1 mouse cellular context compared by ENCODE assay signal in genomic region chr6:66535028-66535862, GRCm38 (mm10).
TF ChIP-seq lines count a peak whose summit lies in the region.

Gene Mad2l1 (plus strand): TSS chr6:66535390.

TF ChIP-seq in CH12.LX, 34 proteins besides CTCF, POLR2A, EP300 and RAD21 (continued from another document):
- TF ChIP-seq HCFC1 (IDR thresholded peaks at IDR 0.05; ENCODE audit: low read depth, low read length) (peak; percentile 78), TCF12 (IDR thresholded peaks at IDR 0.05; ENCODE audit: low read depth, low read length) (peak; percentile 77), TBP (conservative IDR thresholded peaks at IDR 0.05; ENCODE audit: low read depth, low read length) (0 out of 2 replicates have a peak, but pooled peaks have one; percentile 63), E2F4 (IDR thresholded peaks at IDR 0.05; ENCODE audit: insufficient replicate concordance, low read depth, low read length) (peak; percentile 92; the same call in 1 of the 2 replicates), NELFE (IDR thresholded peaks at IDR 0.05; ENCODE audit: low read depth, low read length) (peak; percentile 91), MAZ (IDR thresholded peaks at IDR 0.05; ENCODE audit: low read depth, low read length) (no peak; the same call in 1 of the 2 replicates), MAFK (IDR thresholded peaks at IDR 0.05; ENCODE audit: insufficient replicate concordance, low read length) (no peak), BHLHE40 (IDR thresholded peaks at IDR 0.05; ENCODE audit: low read depth, low read length) (no peak), ZMIZ1 (IDR thresholded peaks at IDR 0.05; ENCODE audit: low read depth, low read length) (peak; percentile 89), PAX5 (IDR thresholded peaks at IDR 0.05; ENCODE audit: low read length) (no peak), USF1 (IDR thresholded peaks at IDR 0.05; ENCODE audit: low read depth, low read length) (no peak), MAX (IDR thresholded peaks at IDR 0.05; ENCODE audit: low read length) (peak; percentile 57)
